11 mouse cellular contexts compared by ENCODE assay signal in the genomic region with DNA sequence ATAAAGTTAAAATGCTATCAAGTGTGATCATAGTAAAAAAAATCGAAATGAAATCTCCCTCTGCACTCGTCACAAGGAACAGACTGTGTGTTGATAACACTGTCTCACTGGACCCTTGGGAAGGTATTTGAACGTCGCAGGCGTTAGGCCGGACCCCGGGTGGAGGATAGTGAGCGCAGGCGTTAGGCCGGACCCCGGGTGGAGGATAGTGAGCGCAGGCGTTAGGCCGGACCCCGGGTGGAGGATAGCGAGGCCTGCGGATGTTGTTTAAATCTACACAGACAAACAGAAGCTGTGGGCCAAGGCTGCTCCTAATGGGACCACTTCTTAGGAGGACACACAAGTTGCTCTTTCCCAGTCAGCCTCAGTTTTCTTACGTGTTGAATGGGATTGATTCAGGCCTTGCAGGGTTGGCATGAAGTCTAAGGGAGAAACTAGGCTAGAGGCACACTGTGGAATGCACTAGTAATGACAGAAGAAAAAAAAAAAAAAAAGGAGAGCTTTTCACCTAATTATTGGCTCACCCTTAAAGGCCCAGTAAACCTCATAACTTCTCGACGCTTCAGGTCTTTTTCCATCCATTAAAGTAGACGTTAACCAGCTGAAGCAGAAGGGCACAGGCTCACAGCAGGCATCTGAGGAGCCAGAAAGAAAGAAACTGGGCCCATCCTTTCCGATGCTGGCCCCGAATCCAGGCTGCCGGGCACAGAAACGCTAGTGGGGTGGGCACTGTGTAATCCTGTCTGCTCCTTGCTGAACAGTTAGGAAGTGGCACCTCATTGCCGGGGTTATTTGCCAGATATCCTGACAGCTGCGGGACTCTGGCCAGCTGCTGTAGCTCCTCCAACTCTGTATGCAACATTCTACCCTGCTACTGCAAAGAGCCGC.
DNase-seq lines count a peak whose midpoint lies in the region; ATAC-seq and TF ChIP-seq lines count a peak whose summit lies in the region.
"Had no signal": no experiment of that assay in that cellular context is flagged by ENCODE, and none has a peak within 500 bp of the region (broad histone marks: within the 10 kb centered on the region; RNA-seq: fewer than 3 reads in every experiment).

No protein-coding gene starts in this region.

- H3K27ac ChIP-seq in forebrain, embryonic 12.5 days: no peak overlapping the region
- no peak overlapping the region for H3K27ac ChIP-seq in forebrain, embryonic 11.5 days (ENCODE audit: low read depth, low read length)
- peak overlapping the region; percentile 67 for H3K27ac ChIP-seq in limb, embryonic 13.5 days
- H3K27ac ChIP-seq: left cerebral cortex, adult 2 months had no signal

- DNase-seq in forebrain, embryonic 11.5 days (ENCODE audit: low spot score): no peak
- peak; percentile 33 to 49 for DNase-seq in lung, adult 18-20 months
- no peak for DNase-seq in lung, adult 2 months
- DNase-seq in retina, embryonic 14.5 days (ENCODE audit: low spot score): peak; percentile 13
- DNase-seq in frontal cortex, postnatal 25 days (ENCODE audit: low spot score in 2 of 2): no peak
- no peak for DNase-seq in spleen, postnatal 4 days (ENCODE audit: low spot score in 2 of 2)
- DNase-seq: B cell, adult 2 months; embryo, embryonic 11 days had no signal

- TF ChIP-seq POLR2A in lung, adult 2 months (IDR thresholded peaks at IDR 0.05; ENCODE audit: borderline replicate concordance, extremely low read depth, low read depth, low read length): no peak

- no peak for TF ChIP-seq CTCF in lung, adult 2 months (IDR thresholded peaks at IDR 0.05; ENCODE audit: insufficient read depth, low read length)

- WGBS in forebrain, embryonic 12.5 days: 68% methylated on average over 28 of the region's 28 CpGs
- 74% methylated on average over 28 of the region's 28 CpGs for WGBS in forebrain, embryonic 11.5 days
- 67% methylated on average over 28 of the region's 28 CpGs for WGBS in lung, adult 2 months
- WGBS in limb, embryonic 13.5 days: 44% methylated on average over 28 of the region's 28 CpGs

- no peaks in the 10 kb centered on the region for H3K27me3 ChIP-seq in forebrain, embryonic 12.5 days
- no peaks in the 10 kb centered on the region for H3K27me3 ChIP-seq in forebrain, embryonic 11.5 days (ENCODE audit: control insufficient read depth, insufficient read depth, low read length)
- H3K27me3 ChIP-seq in limb, embryonic 13.5 days: 0 out of 2 replicates have a peak, but pooled peaks cover 5% of the 10 kb centered on the region

- H3K4me2 ChIP-seq in forebrain, embryonic 12.5 days: no peak overlapping the region
- no peak overlapping the region for H3K4me2 ChIP-seq in forebrain, embryonic 11.5 days (ENCODE audit: low read depth, low read length, severe bottlenecking)
- H3K4me2 ChIP-seq in limb, embryonic 13.5 days (replicated peaks): peak overlapping the region; percentile 46

- no peaks in the 10 kb centered on the region for H3K36me3 ChIP-seq in forebrain, embryonic 12.5 days (replicated peaks)
- H3K36me3 ChIP-seq in forebrain, embryonic 11.5 days (ENCODE audit: control insufficient read depth, insufficient read depth, low read length): no peaks in the 10 kb centered on the region
- H3K36me3 ChIP-seq in limb, embryonic 13.5 days: no peaks in the 10 kb centered on the region

- no peak overlapping the region for H3K9ac ChIP-seq in forebrain, embryonic 12.5 days
- H3K9ac ChIP-seq in forebrain, embryonic 11.5 days (ENCODE audit: low read length): no peak overlapping the region
- H3K9ac ChIP-seq in limb, embryonic 13.5 days: no peak overlapping the region

- peaks cover 8% of the 10 kb centered on the region for H3K4me1 ChIP-seq in forebrain, embryonic 12.5 days
- H3K4me1 ChIP-seq in forebrain, embryonic 11.5 days (replicated peaks; ENCODE audit: control insufficient read depth, insufficient read depth, low read length): no peaks in the 10 kb centered on the region
- H3K4me1 ChIP-seq in lung, adult 2 months (ENCODE audit: control insufficient read depth, insufficient read depth, low read length): peaks cover 4% of the 10 kb centered on the region
- H3K4me1 ChIP-seq in limb, embryonic 13.5 days: peaks cover 33% of the 10 kb centered on the region

- no peaks in the 10 kb centered on the region for H3K9me3 ChIP-seq in forebrain, embryonic 12.5 days
- H3K9me3 ChIP-seq in forebrain, embryonic 11.5 days (ENCODE audit: control insufficient read depth, low read length): no peaks in the 10 kb centered on the region
- H3K9me3 ChIP-seq in limb, embryonic 13.5 days: no peaks in the 10 kb centered on the region

- ATAC-seq in forebrain, embryonic 12.5 days (ENCODE audit: low FRiP score): 0 out of 2 replicates have a peak, but pooled peaks have one; percentile 6
- ATAC-seq in forebrain, embryonic 11.5 days (replicated peaks; ENCODE audit: low FRiP score): no peak; the same call in 1 of the 2 replicates
- ATAC-seq in limb, embryonic 13.5 days (ENCODE audit: low FRiP score, low read depth): peak; percentile 79

- H3K4me3 ChIP-seq in forebrain, embryonic 12.5 days (replicated peaks): no peak overlapping the region
- no peak overlapping the region for H3K4me3 ChIP-seq in forebrain, embryonic 11.5 days (ENCODE audit: low read depth, low read length)
- H3K4me3 ChIP-seq in lung, adult 2 months (replicated peaks; ENCODE audit: extremely low read depth, low read depth, low read length): no peak overlapping the region
- no peak overlapping the region for H3K4me3 ChIP-seq in limb, embryonic 13.5 days
- H3K4me3 ChIP-seq: left cerebral cortex, adult 2 months had no signal

Comparison
In these comparisons a context has a peak if more than half of its experiments do, and no peak if none do; other contexts are left out.
1. DNase-seq: peak in lung, adult 18-20 months (2 of 2) and retina, embryonic 14.5 days (single experiment); none in forebrain, embryonic 11.5 days (single experiment), lung, adult 2 months (single experiment), frontal cortex, postnatal 25 days (0 of 2) and spleen, postnatal 4 days (0 of 2).